Mouse (Mus musculus): ENCODE measurements around the gene Fbxo5. TPM values are rescaled to one million over a fixed set of nuclear protein-coding genes. Genes with fewer than 3 reads are reported as not detected.

Gene Fbxo5
- polyA plus RNA-seq (2012; rRNA removed), result 1.4 and 2.0 TPM in 2 replicates

GRCm38 (mm10) chr10:5805243-5805730 lies at the start of gene Fbxo5:
Fbxo5 (minus strand) TSS chr10:5805600.
- peak within 1 kb of the TSS; percentile 51 for H3K27ac ChIP-seq (ENCODE audit: insufficient read depth, low read length)
- H3K4me3 ChIP-seq (ENCODE audit: insufficient read depth, low read length), result peak within 1 kb of the TSS; percentile 55
- H3K4me1 ChIP-seq (ENCODE audit: control insufficient read depth, insufficient read depth, low read length), result no peaks in the 10 kb centered on the region; the same call in 1 of the 2 replicates
- TF ChIP-seq POLR2A (IDR thresholded peaks at IDR 0.05; ENCODE audit: extremely low read depth, insufficient read depth, low read length), result no peak
- no peak for TF ChIP-seq CTCF (IDR thresholded peaks at IDR 0.05; ENCODE audit: extremely low read depth, insufficient read depth, low read length)

GRCm38 (mm10) chr10:5853290-5853868 lies 48.0 kb upstream of the Fbxo5 start:
- TF ChIP-seq CTCF (IDR thresholded peaks at IDR 0.05; ENCODE audit: extremely low read depth, insufficient read depth, low read length), result no peak
- no peak for TF ChIP-seq POLR2A (IDR thresholded peaks at IDR 0.05; ENCODE audit: extremely low read depth, insufficient read depth, low read length)
- no peak overlapping the region for H3K27ac ChIP-seq (ENCODE audit: insufficient read depth, low read length)
- H3K4me3 ChIP-seq (ENCODE audit: insufficient read depth, low read length), result no peak overlapping the region
- no peaks in the 10 kb centered on the region; the same call in 1 of the 2 replicates for H3K4me1 ChIP-seq (ENCODE audit: control insufficient read depth, insufficient read depth, low read length)

GRCm38 (mm10) chr10:5846939-5847338 lies 41.5 kb upstream of the Fbxo5 start:
- Histone ChIP-seq H3K27ac (ENCODE audit: insufficient read depth, low read length) (no peak overlapping the region), H3K4me3 (ENCODE audit: insufficient read depth, low read length) (no peak overlapping the region), H3K4me1 (ENCODE audit: control insufficient read depth, insufficient read depth, low read length) (no peaks in the 10 kb centered on the region; the same call in 1 of the 2 replicates)
- TF ChIP-seq POLR2A (IDR thresholded peaks at IDR 0.05; ENCODE audit: extremely low read depth, insufficient read depth, low read length) (no peak), CTCF (IDR thresholded peaks at IDR 0.05; ENCODE audit: extremely low read depth, insufficient read depth, low read length) (no peak)

- H3K27ac ChIP-seq (ENCODE audit: insufficient read depth, low read length), result no peak overlapping the region
- TF ChIP-seq POLR2A (IDR thresholded peaks at IDR 0.05; ENCODE audit: extremely low read depth, insufficient read depth, low read length) (no peak), CTCF (IDR thresholded peaks at IDR 0.05; ENCODE audit: extremely low read depth, insufficient read depth, low read length) (peak; percentile 51; the same call in 1 of the 2 replicates)
- H3K4me1 ChIP-seq (ENCODE audit: control insufficient read depth, insufficient read depth, low read length), result no peaks in the 10 kb centered on the region
- H3K4me3 ChIP-seq (ENCODE audit: insufficient read depth, low read length), result no peak overlapping the region
These were observed 36.0 kb upstream of the Fbxo5 start for GRCm38 (mm10) chr10:5841369-5841768.

- Histone ChIP-seq H3K27ac (ENCODE audit: insufficient read depth, low read length) (no peak overlapping the region), H3K4me3 (ENCODE audit: insufficient read depth, low read length) (no peak overlapping the region), H3K4me1 (ENCODE audit: control insufficient read depth, insufficient read depth, low read length) (peaks cover 7% of the 10 kb centered on the region)
- TF ChIP-seq CTCF (IDR thresholded peaks at IDR 0.05; ENCODE audit: extremely low read depth, insufficient read depth, low read length) (no peak), POLR2A (IDR thresholded peaks at IDR 0.05; ENCODE audit: extremely low read depth, insufficient read depth, low read length) (no peak)
These were observed 21.1 kb upstream of the Fbxo5 start for GRCm38 (mm10) chr10:5826336-5827025.

GRCm38 (mm10) chr10:5824779-5825178 lies 19.4 kb upstream of the Fbxo5 start:
- peak overlapping the region; percentile 60; the same call in 1 of the 2 replicates for H3K27ac ChIP-seq (ENCODE audit: insufficient read depth, low read length)
- peaks cover 7% of the 10 kb centered on the region for H3K4me1 ChIP-seq (ENCODE audit: control insufficient read depth, insufficient read depth, low read length)
- peak; percentile 17; the same call in 1 of the 2 replicates for TF ChIP-seq CTCF (IDR thresholded peaks at IDR 0.05; ENCODE audit: extremely low read depth, insufficient read depth, low read length)
- no peak for TF ChIP-seq POLR2A (IDR thresholded peaks at IDR 0.05; ENCODE audit: extremely low read depth, insufficient read depth, low read length)
- peak overlapping the region; percentile 69 for H3K4me3 ChIP-seq (ENCODE audit: insufficient read depth, low read length)

GRCm38 (mm10) chr10:5823740-5824491 lies 18.5 kb upstream of the Fbxo5 start, which contains the start of gene Mtrf1l:
Mtrf1l (minus strand) TSS chr10:5823910.
- TF ChIP-seq CTCF (IDR thresholded peaks at IDR 0.05; ENCODE audit: extremely low read depth, insufficient read depth, low read length) (no peak), POLR2A (IDR thresholded peaks at IDR 0.05; ENCODE audit: extremely low read depth, insufficient read depth, low read length) (peak; percentile 68)
- H3K27ac ChIP-seq (ENCODE audit: insufficient read depth, low read length), result peak within 1 kb of the TSS; percentile 60
- peaks cover 7% of the 10 kb centered on the region for H3K4me1 ChIP-seq (ENCODE audit: control insufficient read depth, insufficient read depth, low read length)
- peak within 1 kb of the TSS; percentile 69 for H3K4me3 ChIP-seq (ENCODE audit: insufficient read depth, low read length)

- Histone ChIP-seq H3K4me3 (ENCODE audit: insufficient read depth, low read length) (peak overlapping the region; percentile 69), H3K27ac (ENCODE audit: insufficient read depth, low read length) (0 out of 2 replicates have a peak overlapping the region, but pooled peaks have one; percentile 38), H3K4me1 (ENCODE audit: control insufficient read depth, insufficient read depth, low read length) (peaks cover 7% of the 10 kb centered on the region)
- no peak for TF ChIP-seq CTCF (IDR thresholded peaks at IDR 0.05; ENCODE audit: extremely low read depth, insufficient read depth, low read length)
- TF ChIP-seq POLR2A (IDR thresholded peaks at IDR 0.05; ENCODE audit: extremely low read depth, insufficient read depth, low read length), result no peak
These were observed 17.9 kb upstream of the Fbxo5 start for GRCm38 (mm10) chr10:5823291-5823739.

GRCm38 (mm10) chr10:5818772-5819171 lies 13.4 kb upstream of the Fbxo5 start:
- TF ChIP-seq CTCF (IDR thresholded peaks at IDR 0.05; ENCODE audit: extremely low read depth, insufficient read depth, low read length) (no peak), POLR2A (IDR thresholded peaks at IDR 0.05; ENCODE audit: extremely low read depth, insufficient read depth, low read length) (no peak)
- Histone ChIP-seq H3K4me3 (ENCODE audit: insufficient read depth, low read length) (no peak overlapping the region), H3K4me1 (ENCODE audit: control insufficient read depth, insufficient read depth, low read length) (peaks cover 7% of the 10 kb centered on the region), H3K27ac (ENCODE audit: insufficient read depth, low read length) (no peak overlapping the region)

All from cortical plate, adult 2 months (tissue).